Mouse (Mus musculus): ENCODE measurements around the gene Klhl31.

DNA sequence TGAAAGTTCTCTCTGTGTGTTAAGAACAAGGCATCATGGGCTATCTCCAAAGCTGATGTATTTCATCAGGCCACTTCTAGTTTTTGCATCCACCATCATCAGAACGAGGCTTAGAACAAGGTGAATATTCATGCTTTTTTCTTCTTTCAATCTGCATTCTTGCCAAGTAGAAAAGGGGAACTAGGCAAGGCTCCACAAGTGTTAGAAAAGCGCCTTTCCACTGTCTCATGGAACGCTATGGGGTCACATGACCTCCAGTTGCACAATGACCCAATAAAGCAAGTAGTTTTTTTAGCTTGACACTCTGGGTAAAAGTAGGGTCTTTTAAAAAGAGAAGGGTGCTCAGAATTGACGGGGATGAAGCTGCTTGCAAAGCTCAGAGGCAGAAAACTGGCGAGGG, 72.7 kb downstream of the Klhl31 start:
- TF ChIP-seq TCF12 (IDR thresholded peaks at IDR 0.05; ENCODE audit: insufficient read depth, poor library complexity, severe bottlenecking) (no peak), POLR2A (IDR thresholded peaks at IDR 0.05; ENCODE audit: insufficient read length, low read depth) (no peak)
